22 mouse cellular contexts compared by ENCODE assay signal in the genomic region with DNA sequence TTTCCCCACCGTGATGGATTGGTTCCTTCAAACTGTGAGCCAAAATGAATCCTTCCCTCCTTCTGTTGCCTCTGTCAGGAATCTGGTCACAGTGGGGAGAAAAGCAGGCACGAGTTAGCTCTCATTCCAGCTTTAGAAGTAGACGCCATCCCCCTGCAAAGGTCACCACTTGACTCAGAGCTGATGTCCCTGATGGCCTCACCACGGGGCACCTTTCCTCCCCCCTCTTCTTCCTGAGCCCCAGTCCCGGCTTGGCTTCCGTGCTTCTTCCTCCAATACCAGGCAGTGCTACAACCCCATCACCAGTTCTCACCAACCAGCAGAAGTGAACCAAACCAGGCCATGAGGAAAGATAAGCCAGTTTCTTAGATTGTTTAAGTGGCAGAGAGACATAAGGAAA. TPM values are rescaled to one million over a fixed set of nuclear protein-coding genes. Genes with fewer than 3 reads are reported as not detected.
A peak's percentile ranks its signal among the peaks of the same experiment; 100 is the strongest.
DNase-seq lines count a peak whose midpoint lies in the region; ATAC-seq and TF ChIP-seq lines count a peak whose summit lies in the region.
"Had no signal": no experiment of that assay in that cellular context is flagged by ENCODE, and none has a peak within 500 bp of the region (broad histone marks: within the 10 kb centered on the region; RNA-seq: fewer than 3 reads in every experiment).

No protein-coding gene starts in this region.

- ATAC-seq in cerebellum, adult (ENCODE audit: insufficient number of reproducible peaks, low FRiP score, low TSS enrichment), result no peak
- ATAC-seq in heart, embryonic 14.5 days (ENCODE audit: insufficient number of reproducible peaks, insufficient read depth, low FRiP score, low read depth), result no peak
- ATAC-seq: intestine, embryonic 16.5 days; liver, embryonic 12.5 days; midbrain, embryonic 16.5 days had no signal

- peak overlapping the region; percentile 40 for H3K4me2 ChIP-seq in heart, embryonic 14.5 days (ENCODE audit: low read length)
- H3K4me2 ChIP-seq: hindbrain, embryonic 15.5 days; limb, embryonic 13.5 days; liver, embryonic 12.5 days; neural tube, embryonic 13.5 days had no signal

- no peaks in the 10 kb centered on the region; the same call in 1 of the 2 replicates for H3K9me3 ChIP-seq in heart, embryonic 14.5 days (ENCODE audit: control insufficient read depth, low read length)
- H3K9me3 ChIP-seq: hindbrain, embryonic 15.5 days; limb, embryonic 13.5 days; liver, embryonic 12.5 days; midbrain, embryonic 10.5 days; neural tube, embryonic 13.5 days had no signal

- whole genome bisulfite sequencing in cerebellum, adult 2 months, result 17% methylated on average over 6 of the region's 6 CpGs
- WGBS in heart, embryonic 14.5 days, result 28% methylated on average over 6 of the region's 6 CpGs

- TF ChIP-seq POLR2A in cerebellum, adult 2 months (IDR thresholded peaks at IDR 0.05; ENCODE audit: borderline replicate concordance, insufficient read depth, low read length), result no peak

- no peak overlapping the region for H3K9ac ChIP-seq in heart, embryonic 14.5 days (ENCODE audit: low read length)
- H3K9ac ChIP-seq: hindbrain, embryonic 15.5 days; limb, embryonic 13.5 days; liver, embryonic 12.5 days; neural tube, embryonic 13.5 days had no signal

- TF ChIP-seq CTCF in cerebellum, adult 2 months (IDR thresholded peaks at IDR 0.05; ENCODE audit: borderline replicate concordance, insufficient read depth, low read depth, low read length), result no peak
- no peak for TF ChIP-seq CTCF in gastrocnemius, adult 2 months (IDR thresholded peaks at IDR 0.05)
- no peak for TF ChIP-seq CTCF in layer of hippocampus, adult 2 months (conservative IDR thresholded peaks at IDR 0.05)

- no peak overlapping the region for H3K4me3 ChIP-seq in cerebellum, adult 2 months (replicated peaks; ENCODE audit: insufficient read depth, low read depth, low read length)
- no peak overlapping the region for H3K4me3 ChIP-seq in gastrocnemius, adult 2 months
- no peak overlapping the region for H3K4me3 ChIP-seq in heart, embryonic 14.5 days (ENCODE audit: control insufficient read depth in 1 of 2, insufficient read depth in 1 of 2, low read depth in 1 of 2, low read length in 2 of 2)
- H3K4me3 ChIP-seq in layer of hippocampus, adult 2 months, result no peak overlapping the region
- H3K4me3 ChIP-seq: hindbrain, embryonic 15.5 days; limb, embryonic 13.5 days; liver, embryonic 12.5 days; midbrain, embryonic 10.5 days; myocyte; neural tube, embryonic 13.5 days had no signal

- H3K4me1 ChIP-seq in cerebellum, adult 2 months (ENCODE audit: control insufficient read depth, insufficient read depth, low read length), result peaks cover 81% of the 10 kb centered on the region
- H3K4me1 ChIP-seq in heart, embryonic 14.5 days (ENCODE audit: control insufficient read depth in 2 of 2, insufficient read depth in 2 of 2, low read length in 2 of 2), result peaks cover 40 to 76% of the 10 kb centered on the region in 2 experiments

- intact Hi-C loops in gastrocnemius, adult 2 months (cut with DNase I), result no loop called here
- intact Hi-C loops in heart, postnatal 25 days (cut with DNase I), result no loop called here

- H3K27me3 ChIP-seq in cerebellum, adult 2 months (ENCODE audit: control insufficient read depth, insufficient read depth, low read length), result no peaks in the 10 kb centered on the region; the same call in 1 of the 2 replicates
- no peaks in the 10 kb centered on the region for H3K27me3 ChIP-seq in heart, embryonic 14.5 days (ENCODE audit: control insufficient read depth, insufficient read depth, low read length)
- H3K27me3 ChIP-seq: liver, embryonic 12.5 days had no signal

- peaks cover 91% of the 10 kb centered on the region for H3K36me3 ChIP-seq in heart, embryonic 14.5 days (ENCODE audit: control insufficient read depth, insufficient read depth, low read length)
- H3K36me3 ChIP-seq: hindbrain, embryonic 15.5 days; limb, embryonic 13.5 days; liver, embryonic 12.5 days; midbrain, embryonic 10.5 days; neural tube, embryonic 13.5 days had no signal

- DNase-seq in cerebellum, adult 2 months, result no peak
- no peak for DNase-seq in gastrocnemius, adult 2 months
- no peak for DNase-seq in gastrocnemius, postnatal 25 days
- no peak for DNase-seq in heart, postnatal 25 days (ENCODE audit: low spot score)
- DNase-seq in layer of hippocampus, adult 2 months (ENCODE audit: low spot score in 2 of 2), result no peak
- DNase-seq in layer of hippocampus, postnatal 10 days (ENCODE audit: low spot score in 2 of 2), result no peak
- DNase-seq: adrenal gland, postnatal 10 days; kidney, adult 9 months; kidney, postnatal 14 days; layer of hippocampus, postnatal 36 days; lung, adult 18-20 months; lung, postnatal 10 days had no signal

- peak overlapping the region; percentile 99 for H3K27ac ChIP-seq in cerebellum, adult 2 months (ENCODE audit: insufficient read depth, low read length)
- H3K27ac ChIP-seq in gastrocnemius, adult 2 months, result peak overlapping the region; percentile 13; the same call in 1 of the 2 replicates
- peak overlapping the region; percentile 70 to 82 for H3K27ac ChIP-seq in heart, embryonic 14.5 days (replicated peaks in 1 of 2; ENCODE audit: control insufficient read depth in 1 of 2, insufficient read depth in 1 of 2, low read depth in 2 of 2, low read length in 2 of 2)
- H3K27ac ChIP-seq in layer of hippocampus, adult 2 months, result peak overlapping the region; percentile 92
- H3K27ac ChIP-seq: hindbrain, embryonic 15.5 days; limb, embryonic 13.5 days; liver, embryonic 12.5 days; midbrain, embryonic 10.5 days; neural tube, embryonic 13.5 days had no signal

RNA-seq across cellular contexts. Expression of a gene that starts 16.9 kb away (rescaled TPM):
- 173 and 203 TPM in 2 replicates for polyA plus RNA-seq in cerebellum, adult 2 months (2012; rRNA removed)
- 100 to 1,000 TPM; 124 to 136 TPM for total RNA-seq in gastrocnemius, adult 2 months (2021)
- 100 to 1,000 TPM in 1 of 2 experiments, 10 to 100 TPM in 1; 36.1 to 131 TPM for total RNA-seq in gastrocnemius, postnatal 25 days (2021)
- polyA plus RNA-seq in heart, embryonic 14.5 days (2014; fragmentation: Nextera tagmentation; extraction: Ambion mirVana), result 140 and 146 TPM in 2 replicates
- 100 to 1,000 TPM in 1 of 2 experiments, 10 to 100 TPM in 1; 93.4 to 103 TPM for total RNA-seq in heart, postnatal 25 days (2021)
- total RNA-seq in layer of hippocampus, adult 2 months (2021), result 100 to 1,000 TPM; 667 to 694 TPM
- total RNA-seq in layer of hippocampus, postnatal 10 days (2021), result 100 to 1,000 TPM; 406 to 434 TPM

Comparison
In these comparisons a context has a peak if more than half of its experiments do, and no peak if none do; other contexts are left out.
1. H3K27ac ChIP-seq: peak in every context shown above with its lines; median percentile 99 in cerebellum, adult 2 months; 92 in layer of hippocampus, adult 2 months; 76 in heart, embryonic 14.5 days; 13 in gastrocnemius, adult 2 months.